Mouse (Mus musculus) G1E (cell line): ENCODE data around the gene Kif18b. TPM values are rescaled to one million over a fixed set of nuclear protein-coding genes. Genes with fewer than 3 reads are reported as not detected.

Experiments used
- ATAC-seq: 2 replicates; pipeline ENCODE4 v1.8.0; 2016; ENCODE audit warnings: mild to moderate bottlenecking; ENCODE audit not compliant: insufficient number of reproducible peaks, poor library complexity, low FRiP score, severe bottlenecking; ENCODE audit errors: extremely low read depth
- DNase-seq: peaks from one replicate; pipeline ENCODE4 v3.0.0; 2012; ENCODE audit warnings: low spot score
- H3K27me3 ChIP-seq: 2 replicates; pipeline ENCODE4 v1.6.1; 2012; ENCODE audit warnings: mild to moderate bottlenecking, low read length, inconsistent platforms; ENCODE audit not compliant: insufficient read depth
- H3K36me3 ChIP-seq: replicated peaks from 2 replicates; pipeline ENCODE3; 2012; ENCODE audit warnings: mild to moderate bottlenecking, inconsistent platforms
- H3K4me1 ChIP-seq: 2 replicates; pipeline ENCODE4 v1.6.1; 2012; ENCODE audit warnings: low read depth, low read length, inconsistent platforms, mixed read lengths; ENCODE audit not compliant: insufficient read depth
- H3K4me3 ChIP-seq: 2 replicates; pipeline ENCODE4 v1.5.1; 2012; ENCODE audit warnings: low read depth, mild to moderate bottlenecking, inconsistent platforms, low read length, moderate library complexity, mixed read lengths
- H3K9me3 ChIP-seq: replicated peaks from 2 replicates; pipeline ENCODE4 v1.6.1; 2012; ENCODE audit warnings: inconsistent platforms
- CTCF ChIP-seq: IDR thresholded peaks from 2 replicates; pipeline ENCODE4 v1.5.1; 2012; ENCODE audit warnings: low read depth, low read length, inconsistent platforms, mixed read lengths
- GATA1 ChIP-seq: IDR thresholded peaks from 2 replicates; pipeline ENCODE4 v1.6.1; 2012; ENCODE audit warnings: borderline replicate concordance, low read length, inconsistent platforms, mixed read lengths
- GATA2 ChIP-seq: IDR thresholded peaks from 2 replicates; pipeline ENCODE4 v1.6.1; 2012; ENCODE audit warnings: low read depth, low read length, inconsistent platforms, borderline replicate concordance
- POLR2AphosphoS5 ChIP-seq: IDR thresholded peaks from 2 replicates; pipeline ENCODE4 v1.6.1; 2012; ENCODE audit warnings: low read depth, low read length, inconsistent platforms; ENCODE audit not compliant: insufficient replicate concordance
- TAL1 ChIP-seq: conservative IDR thresholded peaks from 2 replicates; pipeline ENCODE4 v1.6.1; 2012; ENCODE audit warnings: low read depth, low read length, inconsistent platforms, mixed read lengths
- polyA plus RNA-seq: library from polyadenylated mRNA; stranded (reverse); fragments of >175 nt; gene quantifications from 2 replicates; pipeline ENCODE4 v1.2.3, GENCODE M21; 2012
- total RNA-seq, 2 experiments: library from RNA; stranded (forward) in 1 of 2; stranded (reverse) in 1 of 2; fragments of 200-1000 nt in 1 of 2; fragments of >200 nt in 1 of 2; fragmentation: Nextera tagmentation in 1 of 2; gene quantifications; 2 replicates each; pipeline ENCODE4 v1.2.3; 2014 to 2017

The Kif18b gene
- total and polyA plus RNA-seq, 3 experiments: 25.5 to 76.2 (median 42.6) TPM

- DNase-seq (no peak), ATAC-seq (peak; percentile 28; the same call in 1 of the 2 replicates)
- Histone ChIP-seq H3K27me3 (peaks cover 69% of the 10 kb centered on the region), H3K9me3 (no peaks in the 10 kb centered on the region), H3K4me1 (peaks cover 31% of the 10 kb centered on the region), H3K36me3 (no peaks in the 10 kb centered on the region), H3K4me3 (no peak overlapping the region; the same call in 1 of the 2 replicates)
- TF ChIP-seq GATA2 (no peak), TAL1 (peak; percentile 37; the same call in 1 of the 2 replicates)
Measured at GRCm38 (mm10) chr11:102895779-102896178, 29.1 kb downstream of the Kif18b start.

GRCm38 (mm10) chr11:102894716-102895115, 30.2 kb downstream of the Kif18b start:
- peaks cover 27% of the 10 kb centered on the region for H3K4me1 ChIP-seq
- no peak for TF ChIP-seq TAL1
- no peak for TF ChIP-seq POLR2AphosphoS5
- no peak for TF ChIP-seq GATA2
- no peak for TF ChIP-seq GATA1
- no peak for TF ChIP-seq CTCF
- no peak for DNase-seq
- peaks cover 72% of the 10 kb centered on the region for H3K27me3 ChIP-seq
- no peaks in the 10 kb centered on the region for H3K36me3 ChIP-seq
- H3K4me3 ChIP-seq: no peak overlapping the region
- ATAC-seq: no peak
- no peaks in the 10 kb centered on the region for H3K9me3 ChIP-seq

- TF ChIP-seq GATA2 (no peak), POLR2AphosphoS5 (no peak), GATA1 (no peak), CTCF (no peak), TAL1 (no peak)
- peak; percentile 47 for DNase-seq
- Histone ChIP-seq H3K4me3 (no peak overlapping the region; the same call in 1 of the 2 replicates), H3K36me3 (no peaks in the 10 kb centered on the region), H3K4me1 (peaks cover 27% of the 10 kb centered on the region), H3K9me3 (no peaks in the 10 kb centered on the region), H3K27me3 (peaks cover 73% of the 10 kb centered on the region)
- no peak for ATAC-seq
Measured at GRCm38 (mm10) chr11:102893015-102893651, 31.8 kb downstream of the Kif18b start.

GRCm38 (mm10) chr11:102890096-102890495, 34.8 kb downstream of the Kif18b start:
- Histone ChIP-seq H3K36me3 (no peaks in the 10 kb centered on the region), H3K9me3 (no peaks in the 10 kb centered on the region), H3K4me3 (no peak overlapping the region), H3K4me1 (peaks cover 10% of the 10 kb centered on the region), H3K27me3 (peaks cover 76% of the 10 kb centered on the region)
- DNase-seq (no peak), ATAC-seq (no peak)
- TF ChIP-seq CTCF (no peak), GATA2 (no peak), POLR2AphosphoS5 (no peak), GATA1 (no peak), TAL1 (no peak)

- DNase-seq: no peak
- TF ChIP-seq GATA2: no peak
- Histone ChIP-seq H3K4me1 (peaks cover 2% of the 10 kb centered on the region; the same call in 1 of the 2 replicates), H3K36me3 (no peaks in the 10 kb centered on the region), H3K4me3 (no peak overlapping the region), H3K27me3 (peaks cover 70% of the 10 kb centered on the region), H3K9me3 (no peaks in the 10 kb centered on the region)
- no peak for ATAC-seq
Measured at GRCm38 (mm10) chr11:102888135-102888534, 36.8 kb downstream of the Kif18b start.

- Histone ChIP-seq H3K27me3 (peaks cover 72% of the 10 kb centered on the region), H3K9me3 (no peaks in the 10 kb centered on the region), H3K4me1 (peaks cover 3% of the 10 kb centered on the region; the same call in 1 of the 2 replicates), H3K36me3 (no peaks in the 10 kb centered on the region), H3K4me3 (no peak overlapping the region)
- ATAC-seq (no peak), DNase-seq (no peak)
- TF ChIP-seq TAL1: no peak
- no peak for TF ChIP-seq GATA1
- no peak for TF ChIP-seq POLR2AphosphoS5
- no peak for TF ChIP-seq CTCF
- no peak for TF ChIP-seq GATA2
Measured at GRCm38 (mm10) chr11:102887433-102887832, 37.5 kb downstream of the Kif18b start.
